8 mouse cellular contexts compared by ENCODE assay signal in the genomic region with DNA sequence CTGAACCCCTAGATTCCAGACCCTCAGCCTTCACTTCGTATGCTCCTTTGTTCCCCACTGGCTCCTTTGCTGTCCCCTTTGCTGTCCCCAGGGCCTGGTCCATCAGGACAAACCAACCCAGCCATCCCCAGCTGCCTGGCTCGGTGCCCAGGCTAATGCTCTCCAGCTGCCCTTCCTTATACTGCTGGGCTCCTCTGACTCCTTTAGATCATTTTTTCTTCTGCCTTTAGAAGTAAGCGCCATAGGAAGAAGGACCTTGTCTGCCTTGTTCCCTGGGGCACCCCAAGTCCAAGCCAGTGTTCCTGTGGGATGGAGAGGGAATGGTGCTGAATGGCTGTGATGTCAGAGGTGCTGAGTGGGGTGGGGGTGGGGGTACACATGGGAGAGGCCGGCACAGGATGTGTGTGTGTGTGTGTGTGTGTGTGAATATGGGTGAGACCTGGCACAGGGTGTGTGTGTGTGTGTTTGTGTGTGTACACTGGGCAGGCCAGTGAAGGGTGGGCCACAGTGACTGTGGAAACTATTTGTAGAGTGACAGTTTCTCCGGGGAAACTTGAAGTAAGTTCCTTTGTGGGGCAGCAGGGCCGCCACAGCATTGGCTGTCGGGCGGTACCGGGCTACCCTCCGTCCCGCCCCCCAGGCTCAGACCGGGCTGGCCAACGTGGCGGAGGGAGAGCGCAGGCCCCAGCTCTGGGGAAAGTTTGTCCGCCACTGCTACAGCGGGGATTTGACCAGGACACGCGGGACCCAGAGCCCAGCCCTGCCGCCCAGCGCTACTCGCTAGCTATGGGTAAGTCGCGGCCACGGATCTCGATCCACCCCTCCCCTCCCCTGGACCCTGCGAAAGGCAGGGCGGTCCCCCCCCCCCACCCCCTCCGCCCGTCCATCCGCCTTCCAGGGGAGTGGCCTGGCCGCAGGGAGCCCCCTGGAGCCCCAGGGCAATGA. TPM values are rescaled to one million over a fixed set of nuclear protein-coding genes. Genes with fewer than 3 reads are reported as not detected.
DNase-seq lines count a peak whose midpoint lies in the region; ATAC-seq lines count a peak whose summit lies in the region.

A gene (plus strand): TSS at position 529 of the 945 bp plus-strand sequence.

- peak within 1 kb of the TSS; percentile 87 for H3K27ac ChIP-seq in hindbrain, embryonic 10.5 days
- H3K27ac ChIP-seq in liver, embryonic 11.5 days (ENCODE audit: low read depth, low read length): no peak within 1 kb of the TSS
- no peak within 1 kb of the TSS for H3K27ac ChIP-seq in neural tube, embryonic 11.5 days (ENCODE audit: low read depth, low read length)

- WGBS in hindbrain, embryonic 10.5 days: 5% methylated on average over 32 of the region's 32 CpGs
- 9% methylated on average over 31 of the region's 32 CpGs for WGBS in liver, embryonic 11.5 days
- 7% methylated on average over 28 of the region's 32 CpGs for WGBS in neural tube, embryonic 11.5 days

- ATAC-seq in liver, embryonic 11.5 days (replicated peaks; ENCODE audit: low FRiP score): peak; percentile 51; the same call in 1 of the 2 replicates
- ATAC-seq in neural tube, embryonic 11.5 days (ENCODE audit: insufficient read depth, low FRiP score, low TSS enrichment): peak; percentile 55

- no peaks in the 10 kb centered on the region for H3K36me3 ChIP-seq in hindbrain, embryonic 10.5 days
- H3K36me3 ChIP-seq in liver, embryonic 11.5 days (ENCODE audit: control insufficient read depth, insufficient read depth, low read length): no peaks in the 10 kb centered on the region
- no peaks in the 10 kb centered on the region for H3K36me3 ChIP-seq in neural tube, embryonic 11.5 days (ENCODE audit: control insufficient read depth, insufficient read depth, low read length)

- peak within 1 kb of the TSS; percentile 17 for H3K9ac ChIP-seq in liver, embryonic 11.5 days (ENCODE audit: low read depth, low read length)
- H3K9ac ChIP-seq in neural tube, embryonic 11.5 days (ENCODE audit: low read length): peak within 1 kb of the TSS; percentile 58

- peak within 1 kb of the TSS; percentile 53 for H3K4me2 ChIP-seq in liver, embryonic 11.5 days
- H3K4me2 ChIP-seq in neural tube, embryonic 11.5 days (ENCODE audit: low read depth): peak within 1 kb of the TSS; percentile 57

- peaks cover 16% of the 10 kb centered on the region for H3K27me3 ChIP-seq in hindbrain, embryonic 10.5 days (ENCODE audit: insufficient read depth, poor library complexity, severe bottlenecking)
- peaks cover 19% of the 10 kb centered on the region for H3K27me3 ChIP-seq in liver, embryonic 11.5 days (replicated peaks; ENCODE audit: control insufficient read depth, insufficient read depth, low read length)
- no peaks in the 10 kb centered on the region for H3K27me3 ChIP-seq in neural tube, embryonic 11.5 days (ENCODE audit: control insufficient read depth, insufficient read depth, low read length)

- peak; percentile 48 to 65 for DNase-seq in right cerebral cortex, postnatal 10 days (ENCODE audit: low spot score in 2 of 2)
- DNase-seq in right cerebral cortex, adult 2 months (ENCODE audit: low spot score in 2 of 2): no peak
- peak; percentile 59 for DNase-seq in gastrocnemius, adult 18-20 months (ENCODE audit: low spot score)
- peak; percentile 53 for DNase-seq in hindbrain, embryonic 10.5 days (ENCODE audit: low spot score)
- peak; percentile 41 for DNase-seq in liver, embryonic 11.5 days (ENCODE audit: low spot score)
- DNase-seq in neural tube, embryonic 11.5 days (ENCODE audit: low spot score): peak; percentile 33
- no peak for DNase-seq in layer of hippocampus, adult 11-12 months (ENCODE audit: low spot score)
- DNase-seq in cerebellum, adult 11-12 months: no peak

- H3K4me3 ChIP-seq in hindbrain, embryonic 10.5 days: peak within 1 kb of the TSS; percentile 59
- H3K4me3 ChIP-seq in liver, embryonic 11.5 days (ENCODE audit: low read depth, low read length): peak within 1 kb of the TSS; percentile 45
- H3K4me3 ChIP-seq in neural tube, embryonic 11.5 days (ENCODE audit: low read depth, low read length): peak within 1 kb of the TSS; percentile 36

- peaks cover 22% of the 10 kb centered on the region for H3K4me1 ChIP-seq in hindbrain, embryonic 10.5 days (replicated peaks)
- no peaks in the 10 kb centered on the region for H3K4me1 ChIP-seq in liver, embryonic 11.5 days (replicated peaks; ENCODE audit: control insufficient read depth, insufficient read depth, low read length)
- peaks cover 8% of the 10 kb centered on the region; the same call in 1 of the 2 replicates for H3K4me1 ChIP-seq in neural tube, embryonic 11.5 days (ENCODE audit: control insufficient read depth, insufficient read depth, low read length)

- no peaks in the 10 kb centered on the region for H3K9me3 ChIP-seq in hindbrain, embryonic 10.5 days
- no peaks in the 10 kb centered on the region for H3K9me3 ChIP-seq in liver, embryonic 11.5 days (ENCODE audit: control insufficient read depth, low read length)
- H3K9me3 ChIP-seq in neural tube, embryonic 11.5 days (ENCODE audit: control insufficient read depth, low read length): no peaks in the 10 kb centered on the region

RNA-seq across cellular contexts. Expression of the gene that starts here (rescaled TPM):
- total RNA-seq in gastrocnemius, adult 18-20 months (2021): 1 to 10 TPM in 1 of 2 experiments, under 1 TPM in 1; 0.80 to 1.4 TPM
- 4.2 and 5.0 TPM in 2 replicates for polyA plus RNA-seq in hindbrain, embryonic 10.5 days (2016; fragmentation: Nextera tagmentation; extraction: Ambion mirVana)
- 1.6 and 2.1 TPM in 2 replicates for polyA plus RNA-seq in liver, embryonic 11.5 days (2014; fragmentation: Nextera tagmentation; extraction: Ambion mirVana)
- 3.0 and 3.6 TPM in 2 replicates for polyA plus RNA-seq in neural tube, embryonic 11.5 days (2014; fragmentation: Nextera tagmentation; extraction: Ambion mirVana)

Comparison
In these comparisons a context has a peak if more than half of its experiments do, and no peak if none do; other contexts are left out.
1. DNase-seq: peak in right cerebral cortex, postnatal 10 days (2 of 2), gastrocnemius, adult 18-20 months (single experiment), hindbrain, embryonic 10.5 days (single experiment), liver, embryonic 11.5 days (single experiment) and neural tube, embryonic 11.5 days (single experiment); none in right cerebral cortex, adult 2 months (0 of 2), layer of hippocampus, adult 11-12 months (single experiment) and cerebellum, adult 11-12 months (single experiment).
2. Peak in every context shown above with its lines, with median percentiles within 50 percentile points of each other: H3K4me3 ChIP-seq.